Mouse (Mus musculus): Measurements from ENCODE around the gene Rhof.

DNA sequence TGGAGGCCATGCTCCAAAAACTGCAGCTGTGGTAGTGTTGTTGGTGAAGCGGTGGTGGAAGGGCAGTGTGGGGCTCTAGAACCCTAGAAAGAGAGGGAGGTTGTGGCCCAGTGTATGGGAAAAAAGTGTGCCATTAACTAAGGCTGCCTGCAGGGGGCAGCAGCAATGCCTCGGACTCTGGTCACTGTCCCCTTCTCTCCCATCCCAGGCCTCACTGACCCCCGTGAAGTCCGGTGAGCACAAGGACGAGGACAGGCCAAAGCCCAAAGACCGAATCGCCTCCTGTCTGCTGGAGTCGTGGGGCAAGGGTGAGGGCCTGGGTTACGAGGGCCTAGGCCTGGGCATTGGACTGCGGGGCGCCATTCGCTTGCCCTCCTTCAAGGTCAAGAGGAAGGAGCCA lies 24.3 kb upstream of the Rhof start:
- TF ChIP-seq CHD2 (IDR thresholded peaks at IDR 0.05; ENCODE audit: low read depth, low read length) = no peak
- TF ChIP-seq ZC3H11A (IDR thresholded peaks at IDR 0.05; ENCODE audit: borderline replicate concordance, low read depth, low read length) = no peak
